Mouse (Mus musculus) monocyte, adult 5-6 weeks (primary cell): ENCODE measurements around the gene Atp5j2. TPM values are rescaled to one million over a fixed set of nuclear protein-coding genes. Genes with fewer than 3 reads are reported as not detected.
"Not testable (repeated sequence)": the region's sequence is repeated elsewhere in the genome, so short reads cannot be mapped to it uniquely, and the experiment has no call there.

Source experiments
- ATAC-seq: fragments of 153-309, 156-312 bp; replicated peaks from 2 replicates; pipeline ENCODE4 v1.8.0; 2017; ENCODE audit warnings: mild to moderate bottlenecking; ENCODE audit not compliant: low TSS enrichment, insufficient number of reproducible peaks, severe bottlenecking, poor library complexity, low FRiP score
- total RNA-seq: library from RNA; stranded (forward); fragments of 200-1000, 200-491, 200-594 nt; gene quantifications from 3 replicates; pipeline ENCODE4 v1.2.3, GENCODE M21; 2017

Atp5j2 gene
- 94.3 to 131 TPM (median 97.4 TPM) in 3 replicates for total RNA-seq

GRCm38 (mm10) chr5:145191962-145192361 is at the start of gene Atp5j2:
Gene Atp5j2 (minus strand): TSS chr5:145192062.
- ATAC-seq = no peak

DNA sequence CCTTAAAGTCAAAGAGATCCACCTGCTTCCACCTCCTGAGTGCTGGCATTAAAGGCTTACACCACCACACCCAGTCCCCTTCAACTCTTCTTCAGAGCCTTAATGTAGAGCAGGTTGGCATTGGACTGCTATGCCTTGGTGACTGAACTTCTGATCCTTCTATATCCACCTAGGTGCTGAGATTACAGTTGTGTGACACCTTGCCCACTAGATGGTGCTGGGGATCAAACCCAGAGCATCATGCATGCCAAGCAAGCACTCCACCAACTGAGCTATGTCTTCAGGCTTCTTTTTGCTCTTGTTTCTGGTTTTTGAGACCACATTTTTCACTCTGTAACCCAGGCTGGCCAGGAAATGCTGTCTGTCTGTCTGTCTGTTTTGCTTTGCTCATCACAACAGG is 42.8 kb upstream of the Atp5j2 start:
- ATAC-seq = no peak

DNA sequence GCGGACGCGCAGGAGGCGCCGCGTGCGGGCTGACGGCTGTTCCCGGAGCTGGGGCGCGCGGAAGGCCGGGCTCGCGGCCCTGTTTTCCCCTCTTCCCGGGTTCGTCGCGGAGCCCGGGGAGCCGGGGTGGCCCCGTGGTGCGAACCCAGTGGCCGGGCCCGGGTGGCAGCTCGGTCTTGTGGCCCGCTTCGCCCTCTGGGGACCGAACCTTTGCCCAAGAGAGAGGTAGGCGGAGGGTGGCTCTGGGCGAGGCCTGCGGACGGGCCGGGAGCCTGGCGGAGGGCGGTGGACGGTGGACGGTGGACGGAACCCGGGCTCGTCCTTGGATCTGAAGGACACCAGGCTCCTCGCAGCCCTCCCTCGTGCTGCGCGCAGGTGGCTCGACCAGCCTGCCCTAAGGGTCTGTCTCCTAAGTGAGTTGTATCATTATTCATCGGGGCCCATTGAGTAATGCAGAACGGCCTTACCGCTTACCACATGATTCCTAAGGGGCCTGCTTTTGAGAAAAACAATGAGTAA is 40.1 kb upstream of the Atp5j2 start:
- ATAC-seq = no peak

DNA sequence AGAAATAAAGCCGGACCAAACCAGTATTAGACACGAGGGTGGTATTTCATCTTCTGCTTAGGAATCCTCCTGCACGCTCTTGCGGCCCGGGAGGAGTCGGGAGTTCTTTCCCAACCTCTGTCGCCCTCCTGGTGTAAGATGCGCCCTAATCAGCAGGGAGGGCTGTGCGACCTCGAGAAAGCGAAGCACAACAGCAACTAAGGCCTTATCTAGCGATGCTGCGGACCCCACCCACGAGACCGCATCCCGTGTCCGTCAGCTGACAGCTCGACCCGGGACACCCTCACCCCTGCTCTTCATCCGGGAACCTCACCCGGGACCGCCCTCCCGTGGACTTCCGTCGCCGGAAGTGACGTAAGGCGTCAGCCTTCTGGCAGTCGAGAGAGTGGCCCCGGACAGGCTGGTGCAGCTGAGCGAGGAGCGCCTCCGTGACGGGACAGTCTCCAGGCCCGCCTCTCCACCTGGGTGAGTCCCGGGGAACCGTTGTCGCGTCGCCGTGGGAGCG is 39.6 kb upstream of the Atp5j2 start, which contains the start of gene Zfp655:
Gene Zfp655 (plus strand): TSS at position 349 of the 505 bp plus-strand sequence.
- peak; percentile 96 for ATAC-seq

DNA sequence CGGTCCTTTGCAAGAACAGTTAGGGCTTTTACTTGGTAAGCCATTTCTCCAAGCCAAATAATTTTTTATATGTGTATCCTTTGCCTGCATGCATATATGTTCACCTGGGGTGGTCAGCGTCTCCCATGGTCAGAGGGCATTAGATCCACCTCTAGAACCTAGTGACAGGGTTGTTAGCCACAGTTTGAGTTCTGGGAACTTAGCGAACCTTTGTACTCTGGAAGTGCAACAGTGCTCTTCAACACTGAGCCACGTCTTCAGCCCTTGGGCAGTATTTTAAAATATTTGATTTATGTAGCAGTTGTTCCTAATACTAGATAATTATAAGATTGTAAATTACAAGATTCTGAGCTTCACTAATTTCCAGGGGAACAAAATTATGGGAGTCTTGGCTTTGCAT is 38.8 kb upstream of the Atp5j2 start:
- no peak for ATAC-seq

DNA sequence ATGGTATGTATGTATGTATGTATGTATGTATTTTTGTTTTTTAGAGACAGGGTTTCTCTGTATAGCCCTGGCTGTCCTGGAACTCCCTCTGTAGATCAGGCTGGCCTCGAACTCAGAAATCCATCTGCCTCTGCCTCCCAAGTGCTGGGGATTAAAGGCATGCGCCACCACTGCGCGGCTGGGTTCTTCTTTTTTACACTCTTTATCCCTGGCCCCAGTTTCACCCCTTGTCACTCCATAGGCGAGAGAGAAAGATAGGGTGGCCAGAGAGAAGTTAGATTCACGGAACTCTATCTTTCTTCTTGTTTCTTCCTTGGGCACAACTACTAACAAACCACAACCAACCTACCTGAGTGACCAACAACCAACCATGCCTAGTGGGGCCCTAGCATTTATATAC is 37.4 kb upstream of the Atp5j2 start:
- not testable (repeated sequence) for ATAC-seq

GRCm38 (mm10) chr5:145226453-145226852 is 34.6 kb upstream of the Atp5j2 start:
- no peak for ATAC-seq

GRCm38 (mm10) chr5:145223395-145223794 is 31.5 kb upstream of the Atp5j2 start:
- ATAC-seq = no peak

GRCm38 (mm10) chr5:145222840-145223239 is 31.0 kb upstream of the Atp5j2 start:
- ATAC-seq = no peak

GRCm38 (mm10) chr5:145219981-145220380 is 28.1 kb upstream of the Atp5j2 start:
- ATAC-seq = no peak

DNA sequence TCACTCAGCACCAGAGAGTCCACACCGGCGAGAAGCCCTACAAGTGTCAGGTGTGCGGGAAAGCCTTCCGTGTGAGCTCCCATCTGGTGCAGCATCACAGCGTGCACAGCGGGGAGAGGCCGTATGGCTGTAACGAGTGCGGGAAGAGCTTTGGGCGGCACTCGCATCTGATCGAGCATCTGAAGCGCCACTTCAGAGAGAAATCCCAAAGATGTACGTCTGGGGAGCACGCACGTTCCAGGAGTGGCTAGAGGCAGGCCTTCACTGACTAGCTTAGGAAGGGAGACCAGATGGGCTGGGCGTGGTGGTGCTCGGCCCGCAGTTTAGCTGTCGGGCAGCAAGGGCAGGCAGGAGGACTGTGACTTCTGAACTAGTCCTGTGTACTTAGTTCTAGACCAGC is 26.8 kb upstream of the Atp5j2 start:
- ATAC-seq = no peak

- no peak for ATAC-seq
These were observed 26.3 kb upstream of the Atp5j2 start for GRCm38 (mm10) chr5:145218206-145218605.

GRCm38 (mm10) chr5:145217746-145218145 is 25.9 kb upstream of the Atp5j2 start:
- no peak for ATAC-seq

DNA sequence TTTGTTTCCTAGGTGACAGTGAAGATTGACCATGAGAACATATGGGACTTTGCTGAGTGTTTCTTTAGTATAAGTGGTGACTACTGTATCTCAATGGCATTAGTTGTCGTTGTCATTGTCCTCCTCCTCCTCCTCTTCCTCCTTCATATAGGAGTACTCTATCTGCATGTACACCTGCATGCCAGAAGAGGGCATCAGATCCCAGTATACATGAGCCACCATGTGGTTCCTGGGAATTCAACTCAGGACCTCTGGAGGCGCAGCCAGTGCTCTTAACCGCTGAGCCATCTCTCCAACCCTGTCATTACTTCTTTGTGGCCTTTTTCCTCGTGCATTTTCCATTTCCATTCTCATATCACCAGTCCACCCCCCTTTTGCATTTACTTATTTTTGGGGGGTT is 22.8 kb upstream of the Atp5j2 start:
- ATAC-seq = no peak

DNA sequence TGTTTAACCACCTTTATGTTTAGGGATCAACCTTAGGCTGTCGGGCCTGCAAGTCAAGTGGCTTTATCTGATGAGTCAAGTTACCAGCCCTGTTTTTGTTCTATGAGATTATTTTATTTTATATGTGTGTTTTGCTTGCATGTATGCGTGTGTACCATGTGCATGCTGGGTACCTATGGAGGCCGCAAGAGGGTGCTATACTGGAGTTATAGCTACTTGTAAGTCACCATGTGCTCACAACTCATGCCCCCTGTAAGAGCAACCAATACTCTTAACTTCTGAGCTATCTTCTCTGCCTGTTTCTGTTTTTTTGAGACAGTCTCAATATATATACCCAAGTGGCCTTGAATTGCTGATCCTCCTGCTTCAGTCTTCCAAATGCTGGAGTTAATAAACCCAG is 21.6 kb upstream of the Atp5j2 start:
- ATAC-seq = no peak

DNA sequence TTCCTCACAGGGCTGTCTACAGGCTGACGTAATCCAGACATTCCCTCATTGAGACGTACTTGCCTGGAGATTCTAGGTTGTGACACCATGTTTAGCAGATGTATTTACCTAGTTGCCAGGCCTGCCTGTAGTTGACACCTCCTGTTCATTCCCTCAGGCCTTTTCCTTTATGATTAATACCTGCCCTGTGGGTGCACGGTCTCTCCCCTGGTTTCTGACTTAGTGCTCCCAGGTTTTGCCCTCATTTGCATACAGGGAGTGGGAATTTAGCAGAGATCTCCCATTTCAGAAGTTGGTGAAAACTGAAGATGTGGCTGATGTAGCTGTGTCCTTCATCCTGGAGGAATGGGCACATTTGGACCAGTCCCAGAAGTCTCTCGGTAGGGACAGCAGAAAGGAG is 20.4 kb upstream of the Atp5j2 start:
- ATAC-seq = no peak

GRCm38 (mm10) chr5:145211340-145211739 is 19.5 kb upstream of the Atp5j2 start:
- no peak for ATAC-seq

GRCm38 (mm10) chr5:145208391-145208790 is 16.5 kb upstream of the Atp5j2 start:
- ATAC-seq = not testable (repeated sequence)

DNA sequence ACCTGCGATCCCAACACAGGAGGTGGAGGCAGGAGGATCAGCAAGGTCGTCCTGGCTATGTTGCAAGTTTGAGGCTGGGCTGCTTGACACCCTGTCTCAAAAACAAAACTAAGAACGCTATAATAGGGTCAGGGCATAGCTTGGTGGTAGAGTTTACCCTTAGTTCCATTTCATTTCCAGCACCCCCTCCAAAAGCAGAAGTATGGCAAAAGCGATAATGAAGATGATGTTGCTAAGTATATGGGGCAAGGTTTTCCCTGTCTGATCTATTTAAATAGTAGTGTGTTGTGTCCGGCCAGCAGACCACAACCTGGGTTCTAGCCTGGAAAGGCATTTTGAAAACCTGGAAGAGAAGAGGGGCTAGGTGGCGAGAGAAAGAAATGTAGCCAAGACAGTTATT is 16.1 kb upstream of the Atp5j2 start:
- ATAC-seq = no peak

GRCm38 (mm10) chr5:145207385-145207784 is 15.5 kb upstream of the Atp5j2 start:
- no peak for ATAC-seq

DNA sequence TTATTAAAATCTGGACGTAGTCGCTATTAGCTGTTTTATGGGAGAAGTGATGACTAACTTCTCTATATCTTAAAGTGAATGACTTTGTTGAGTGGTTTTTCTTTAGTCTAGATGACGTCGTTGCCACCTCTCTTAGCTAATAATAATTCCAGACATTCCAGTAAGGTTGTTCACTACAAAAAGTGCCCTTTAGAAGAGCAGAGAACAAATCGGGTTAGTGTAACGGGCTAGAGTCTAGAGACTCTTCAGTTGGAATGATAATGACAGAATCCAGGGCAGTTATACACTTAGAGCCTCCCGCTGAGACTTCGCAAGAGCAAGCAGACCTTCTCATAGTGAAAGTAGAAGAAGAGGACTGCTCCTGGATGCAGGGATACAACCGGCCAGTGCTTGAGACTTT is 13.2 kb upstream of the Atp5j2 start:
- ATAC-seq = no peak
